Mouse (Mus musculus) limb, embryonic 14.5 days (tissue): ENCODE measurements around the gene Stc2. TPM values are rescaled to one million over a fixed set of nuclear protein-coding genes. Genes with fewer than 3 reads are reported as not detected.

ENCODE experiments used
- ATAC-seq: fragments of 200-750 bp; cut with Nextera tagmentation; 2 replicates; pipeline ENCODE4 v1.8.0; 2017; ENCODE audit warnings: low read depth, moderate number of reproducible peaks, moderate TSS enrichment; ENCODE audit not compliant: low FRiP score
- DNase-seq: peaks from one replicate; pipeline ENCODE4 v3.0.0-alpha.2; 2015; ENCODE audit warnings: low spot score
- H3K27ac ChIP-seq: fragments of 300-500 bp; sonication (generic); replicated peaks from 2 replicates; pipeline ENCODE4 v1.5.1; 2014; ENCODE audit warnings: low read depth, mild to moderate bottlenecking, low read length, moderate library complexity, mixed read lengths
- H3K27me3 ChIP-seq: fragments of 300-500 bp; sonication (generic); 2 replicates; pipeline ENCODE4 v1.6.1; 2014; ENCODE audit warnings: low read length, mixed read lengths; ENCODE audit not compliant: control insufficient read depth, insufficient read depth
- H3K36me3 ChIP-seq: fragments of 300-500 bp; sonication (generic); 2 replicates; pipeline ENCODE4 v1.6.1; 2014; ENCODE audit warnings: mild to moderate bottlenecking, low read length, moderate library complexity, mixed read lengths; ENCODE audit not compliant: control insufficient read depth, insufficient read depth
- H3K4me1 ChIP-seq: fragments of 300-500 bp; sonication (generic); 2 replicates; pipeline ENCODE4 v1.6.1; 2014; ENCODE audit warnings: antibody characterized with exemption, low read length, mixed read lengths; ENCODE audit not compliant: control insufficient read depth, insufficient read depth
- H3K4me2 ChIP-seq: fragments of 300-500 bp; sonication (generic); replicated peaks from 2 replicates; pipeline ENCODE4 v1.6.1; 2014; ENCODE audit warnings: low read depth, mild to moderate bottlenecking, low read length, moderate library complexity; ENCODE audit not compliant: severe bottlenecking
- H3K4me3 ChIP-seq: fragments of 300-500 bp; sonication (generic); replicated peaks from 2 replicates; pipeline ENCODE4 v1.5.1; 2014; ENCODE audit warnings: low read length
- H3K9ac ChIP-seq: fragments of 300-500 bp; sonication (generic); 2 replicates; pipeline ENCODE4 v1.6.1; 2014; ENCODE audit warnings: mild to moderate bottlenecking, low read depth, low read length, moderate library complexity; ENCODE audit not compliant: severe bottlenecking
- H3K9me3 ChIP-seq: fragments of 300-500 bp; sonication (generic); 2 replicates; pipeline ENCODE4 v1.6.1; 2016; ENCODE audit warnings: low read length; ENCODE audit not compliant: control insufficient read depth
- POLR2A ChIP-seq: fragments of 200-500 bp; IDR thresholded peaks from 2 replicates; pipeline ENCODE4 v1.8.0; 2012; ENCODE audit warnings: inconsistent platforms, mild to moderate bottlenecking, moderate library complexity, borderline replicate concordance; ENCODE audit not compliant: insufficient read depth, insufficient read length; ENCODE audit errors: extremely low read depth
- whole genome bisulfite sequencing: fragments of 180-500 bp; shearing (Covaris S2); extraction: QIAGEN DNeasy Blood & Tissue Kit; methylation state at CpG from one replicate; pipeline ENCODE4 v1.1.7; 2014; 5-methylcytosine and 5-hydroxymethylcytosine counted together
- polyA plus RNA-seq, 2 experiments: library from polyadenylated mRNA; depleted of rRNA in 1 of 2; stranded (reverse) in 1 of 2; unstranded in 1 of 2; fragments of >200 nt; fragmentation: Nextera tagmentation in 1 of 2; extraction: Ambion mirVana in 1 of 2; gene quantifications; 2 replicates each; pipeline versions ENCODE4 v1.2.1 to v1.2.3; 2012 to 2014

Stc2 gene
- polyA plus RNA-seq, 2 experiments, result 1.8 to 4.1 TPM

GRCm38 (mm10) chr11:31366421-31366820, 3.5 kb downstream of the Stc2 start:
- Histone ChIP-seq H3K36me3 (no peaks in the 10 kb centered on the region), H3K9me3 (no peaks in the 10 kb centered on the region), H3K4me1 (peaks cover 8% of the 10 kb centered on the region; the same call in 1 of the 2 replicates), H3K27me3 (peaks cover 36% of the 10 kb centered on the region), H3K4me3 (no peak overlapping the region), H3K4me2 (no peak overlapping the region), H3K27ac (no peak overlapping the region), H3K9ac (no peak overlapping the region)
- WGBS, result 78% methylated on average over 2 of the region's 2 CpGs
- no peak for TF ChIP-seq POLR2A
- ATAC-seq, result no peak
- DNase-seq, result no peak

GRCm38 (mm10) chr11:31365981-31366380, 3.9 kb downstream of the Stc2 start:
- 87% methylated on average over 2 of the region's 2 CpGs for WGBS
- ATAC-seq, result no peak
- TF ChIP-seq POLR2A, result no peak

DNA sequence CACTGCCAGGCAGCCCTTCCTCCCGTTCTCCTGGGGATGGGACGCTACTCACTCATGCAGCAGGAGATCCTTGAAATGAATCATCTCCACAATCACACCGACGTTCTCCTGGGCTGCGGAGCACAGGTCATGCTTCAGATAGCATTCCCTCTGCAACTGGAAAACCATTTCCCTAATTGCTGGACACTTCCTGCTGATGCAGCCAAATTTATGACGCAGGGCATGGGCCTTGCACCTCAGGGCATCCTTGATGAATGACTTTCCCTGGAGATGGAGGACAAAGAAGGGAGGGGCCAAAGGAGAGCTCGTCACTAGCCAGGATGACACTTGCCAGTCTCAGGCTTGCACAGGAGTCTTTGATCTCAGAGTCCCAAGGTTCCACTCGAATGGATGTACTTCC, 4.6 kb downstream of the Stc2 start:
- Histone ChIP-seq H3K9ac (no peak overlapping the region), H3K4me3 (no peak overlapping the region), H3K36me3 (no peaks in the 10 kb centered on the region), H3K27me3 (peaks cover 25% of the 10 kb centered on the region), H3K27ac (no peak overlapping the region), H3K9me3 (no peaks in the 10 kb centered on the region), H3K4me2 (no peak overlapping the region), H3K4me1 (no peaks in the 10 kb centered on the region)
- no peak for TF ChIP-seq POLR2A
- 70% methylated on average over 8 of the region's 8 CpGs for WGBS
- DNase-seq (no peak), ATAC-seq (no peak)

More at GRCm38 (mm10) chr11:31365981-31366380, 3.9 kb downstream of the Stc2 start:
- H3K4me2 ChIP-seq, result no peak overlapping the region
- no peak overlapping the region for H3K27ac ChIP-seq
- H3K27me3 ChIP-seq, result peaks cover 31% of the 10 kb centered on the region
- H3K36me3 ChIP-seq, result no peaks in the 10 kb centered on the region
- no peak overlapping the region for H3K4me3 ChIP-seq
- peaks cover 4% of the 10 kb centered on the region; the same call in 1 of the 2 replicates for H3K4me1 ChIP-seq
- H3K9ac ChIP-seq, result no peak overlapping the region
- no peak for DNase-seq
- no peaks in the 10 kb centered on the region for H3K9me3 ChIP-seq

DNA sequence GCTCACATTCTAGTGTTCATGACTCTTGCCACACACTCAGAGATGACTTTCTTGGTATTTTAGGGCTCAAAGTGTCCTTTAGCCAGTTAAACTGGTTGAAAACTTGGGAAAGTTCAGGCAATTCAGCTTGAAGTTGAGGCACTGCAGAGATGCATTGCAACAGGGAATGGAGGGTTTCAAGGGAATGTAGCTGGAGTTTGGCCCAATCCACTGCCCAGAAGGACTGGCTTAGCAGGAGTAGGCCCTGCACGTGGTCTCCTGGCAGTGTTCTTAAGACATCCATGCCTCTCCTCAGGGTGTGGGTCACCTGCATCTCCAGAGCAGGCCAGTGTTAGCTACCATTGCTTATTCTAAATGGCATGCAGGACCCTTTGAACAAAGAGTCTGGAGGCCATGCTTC, 7.0 kb downstream of the Stc2 start:
- DNase-seq (no peak), ATAC-seq (no peak)
- Histone ChIP-seq H3K4me3 (no peak overlapping the region), H3K36me3 (no peaks in the 10 kb centered on the region), H3K4me2 (no peak overlapping the region), H3K4me1 (no peaks in the 10 kb centered on the region), H3K9ac (no peak overlapping the region), H3K9me3 (no peaks in the 10 kb centered on the region), H3K27ac (no peak overlapping the region), H3K27me3 (peaks cover 8% of the 10 kb centered on the region)
- no peak for TF ChIP-seq POLR2A
- WGBS, result 75% methylated on average over 1 of the region's 1 CpGs

DNA sequence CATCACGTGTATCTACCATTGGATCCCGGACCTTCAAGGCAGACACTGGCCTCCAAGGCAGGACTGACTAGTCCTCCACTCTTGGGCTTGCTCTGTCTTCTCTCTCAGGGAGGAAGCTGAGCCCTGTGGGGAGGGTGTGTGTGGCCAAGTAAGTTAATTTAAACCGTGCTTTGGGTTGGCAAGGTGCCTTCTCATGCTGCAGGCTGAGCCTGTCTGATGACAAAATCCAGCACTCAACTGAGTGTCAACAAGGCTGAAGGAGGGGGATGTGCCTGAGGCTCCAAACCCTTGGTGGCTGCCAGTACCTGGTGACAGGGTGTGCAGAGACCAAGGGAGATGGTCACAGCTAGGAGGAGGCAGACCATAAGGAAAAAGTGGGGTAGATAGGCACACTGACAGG, 7.5 kb downstream of the Stc2 start:
- Histone ChIP-seq H3K27me3 (peaks cover 4% of the 10 kb centered on the region), H3K4me2 (no peak overlapping the region), H3K9me3 (no peaks in the 10 kb centered on the region), H3K9ac (no peak overlapping the region), H3K27ac (no peak overlapping the region), H3K4me3 (no peak overlapping the region), H3K36me3 (no peaks in the 10 kb centered on the region), H3K4me1 (no peaks in the 10 kb centered on the region)
- TF ChIP-seq POLR2A, result no peak
- ATAC-seq, result peak; percentile 30; the same call in 1 of the 2 replicates
- 67% methylated on average over 3 of the region's 3 CpGs for WGBS
- DNase-seq, result peak; percentile 16

DNA sequence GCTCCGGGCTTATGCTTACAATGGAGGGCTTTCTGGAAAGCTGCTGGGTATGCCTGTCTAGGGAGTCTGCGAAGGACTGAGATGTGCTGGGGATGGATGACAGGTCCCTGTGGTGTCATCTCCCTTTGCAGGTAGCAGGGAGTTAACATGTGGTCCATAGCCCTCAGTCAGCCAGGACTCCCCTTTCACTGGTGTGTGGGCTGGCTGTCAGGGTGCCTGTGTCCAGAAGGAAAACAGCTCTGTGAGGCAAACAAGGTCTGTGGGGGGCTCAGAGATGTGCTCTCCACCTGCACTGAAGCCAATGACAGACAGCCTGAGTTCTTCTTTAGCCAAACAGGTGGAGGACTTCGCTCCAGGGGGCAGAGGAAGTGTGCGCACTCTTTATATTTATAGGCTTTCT, 8.8 kb downstream of the Stc2 start:
- WGBS, result 93% methylated on average over 4 of the region's 4 CpGs
- H3K4me3 ChIP-seq, result no peak overlapping the region
- no peaks in the 10 kb centered on the region for H3K27me3 ChIP-seq
- DNase-seq (no peak), ATAC-seq (no peak)
- no peak overlapping the region for H3K27ac ChIP-seq
- H3K4me2 ChIP-seq, result no peak overlapping the region
- no peaks in the 10 kb centered on the region for H3K4me1 ChIP-seq
- H3K9ac ChIP-seq, result no peak overlapping the region
- TF ChIP-seq POLR2A, result no peak
- H3K36me3 ChIP-seq, result no peaks in the 10 kb centered on the region
- no peaks in the 10 kb centered on the region for H3K9me3 ChIP-seq
